Mouse (Mus musculus): ENCODE data around the gene Tmem219.

Gene Tmem219

GRCm38 (mm10) chr7:126884286-126885164 lies 38.2 kb downstream of the Tmem219 start, which contains the start of gene Taok2:
Gene Taok2 (minus strand): TSS chr7:126884703.
- Histone ChIP-seq H3K4me3 (replicated peaks; ENCODE audit: low read length) (peak within 1 kb of the TSS; percentile 94), H3K9me3 (ENCODE audit: low read length) (no peaks in the 10 kb centered on the region), H3K4me1 (replicated peaks; ENCODE audit: low read depth, low read length) (peaks cover 54% of the 10 kb centered on the region), H3K36me3 (ENCODE audit: insufficient read depth, low read length) (peaks cover 34% of the 10 kb centered on the region), H3K27me3 (ENCODE audit: insufficient read depth, low read length) (no peaks in the 10 kb centered on the region)
- no peak for TF ChIP-seq POU5F1 (IDR thresholded peaks at IDR 0.05; ENCODE audit: borderline replicate concordance, low read length)
- TF ChIP-seq NANOG (IDR thresholded peaks at IDR 0.05; ENCODE audit: borderline replicate concordance, low read length): no peak
- TF ChIP-seq CTCF (conservative IDR thresholded peaks at IDR 0.05; ENCODE audit: low read length): no peak

DNA sequence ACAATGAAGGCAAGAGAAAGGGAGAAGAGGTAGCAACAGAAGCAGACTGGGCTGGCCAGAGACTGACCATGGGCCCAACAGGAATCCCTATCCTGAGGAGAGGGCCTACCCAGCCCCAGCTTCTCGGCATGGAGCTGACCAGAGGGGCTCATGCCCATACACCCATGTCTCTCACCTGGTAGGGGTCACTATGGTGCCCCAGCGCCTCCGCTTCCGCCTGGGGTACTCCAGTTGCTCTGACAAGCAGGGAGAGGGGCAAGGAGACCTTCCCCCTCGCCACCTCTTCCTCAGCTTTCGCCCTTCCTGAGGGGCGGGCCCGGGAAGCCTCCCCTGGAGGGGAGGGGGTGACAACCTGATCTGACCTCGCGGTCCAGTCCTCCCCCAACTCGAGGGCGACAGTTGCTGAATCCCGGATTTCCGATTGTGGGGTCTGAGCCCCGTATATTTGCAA lies 39.0 kb downstream of the Tmem219 start:
- no peaks in the 10 kb centered on the region for H3K27me3 ChIP-seq (ENCODE audit: insufficient read depth, low read length)
- H3K9me3 ChIP-seq (ENCODE audit: low read length): no peaks in the 10 kb centered on the region
- H3K4me1 ChIP-seq (replicated peaks; ENCODE audit: low read depth, low read length): peaks cover 49% of the 10 kb centered on the region
- H3K36me3 ChIP-seq (ENCODE audit: insufficient read depth, low read length): peaks cover 42% of the 10 kb centered on the region
- TF ChIP-seq CTCF (conservative IDR thresholded peaks at IDR 0.05; ENCODE audit: low read length) (no peak), POU5F1 (IDR thresholded peaks at IDR 0.05; ENCODE audit: borderline replicate concordance, low read length) (no peak), NANOG (IDR thresholded peaks at IDR 0.05; ENCODE audit: borderline replicate concordance, low read length) (no peak)
- H3K4me3 ChIP-seq (replicated peaks; ENCODE audit: low read length): peak overlapping the region; percentile 94

GRCm38 (mm10) chr7:126881040-126881439 lies 41.7 kb downstream of the Tmem219 start:
- TF ChIP-seq POU5F1 (IDR thresholded peaks at IDR 0.05; ENCODE audit: borderline replicate concordance, low read length) (no peak), NANOG (IDR thresholded peaks at IDR 0.05; ENCODE audit: borderline replicate concordance, low read length) (no peak), CTCF (conservative IDR thresholded peaks at IDR 0.05; ENCODE audit: low read length) (no peak)
- Histone ChIP-seq H3K4me1 (replicated peaks; ENCODE audit: low read depth, low read length) (peaks cover 44% of the 10 kb centered on the region), H3K4me3 (replicated peaks; ENCODE audit: low read length) (no peak overlapping the region), H3K9me3 (ENCODE audit: low read length) (no peaks in the 10 kb centered on the region), H3K27me3 (ENCODE audit: insufficient read depth, low read length) (no peaks in the 10 kb centered on the region), H3K36me3 (ENCODE audit: insufficient read depth, low read length) (peaks cover 69% of the 10 kb centered on the region)

GRCm38 (mm10) chr7:126877239-126877638 lies 45.5 kb downstream of the Tmem219 start:
- H3K4me1 ChIP-seq (replicated peaks; ENCODE audit: low read depth, low read length): peaks cover 24% of the 10 kb centered on the region
- H3K27me3 ChIP-seq (ENCODE audit: insufficient read depth, low read length): no peaks in the 10 kb centered on the region
- no peaks in the 10 kb centered on the region for H3K9me3 ChIP-seq (ENCODE audit: low read length)
- TF ChIP-seq POU5F1 (IDR thresholded peaks at IDR 0.05; ENCODE audit: borderline replicate concordance, low read length): no peak
- no peak for TF ChIP-seq CTCF (conservative IDR thresholded peaks at IDR 0.05; ENCODE audit: low read length)
- TF ChIP-seq NANOG (IDR thresholded peaks at IDR 0.05; ENCODE audit: borderline replicate concordance, low read length): no peak
- H3K4me3 ChIP-seq (replicated peaks; ENCODE audit: low read length): no peak overlapping the region
- H3K36me3 ChIP-seq (ENCODE audit: insufficient read depth, low read length): peaks cover 100% of the 10 kb centered on the region

DNA sequence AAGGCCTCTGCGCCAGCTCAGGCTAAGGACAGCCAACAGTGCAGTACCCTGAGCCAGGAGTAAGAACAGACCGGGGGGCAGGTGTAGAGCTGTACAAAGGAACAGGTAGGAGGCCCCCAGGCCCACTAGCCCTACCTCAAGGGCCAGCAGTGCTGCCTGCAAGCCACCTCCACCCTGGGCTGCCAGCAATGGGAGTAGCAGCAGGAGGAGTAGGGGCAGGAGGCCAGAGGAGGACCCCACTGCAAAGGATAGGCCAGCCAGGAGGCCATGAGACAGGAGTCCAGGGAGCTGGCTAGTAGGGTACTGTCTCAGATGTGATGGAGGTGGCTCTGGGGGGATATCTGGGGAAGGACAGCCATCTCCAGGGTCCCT lies 52.2 kb downstream of the Tmem219 start:
- Histone ChIP-seq H3K4me3 (replicated peaks; ENCODE audit: low read length) (no peak overlapping the region), H3K9me3 (ENCODE audit: low read length) (no peaks in the 10 kb centered on the region), H3K36me3 (ENCODE audit: insufficient read depth, low read length) (peaks cover 100% of the 10 kb centered on the region), H3K27me3 (ENCODE audit: insufficient read depth, low read length) (no peaks in the 10 kb centered on the region), H3K4me1 (replicated peaks; ENCODE audit: low read depth, low read length) (peaks cover 73% of the 10 kb centered on the region)
- TF ChIP-seq NANOG (IDR thresholded peaks at IDR 0.05; ENCODE audit: borderline replicate concordance, low read length) (no peak), POU5F1 (IDR thresholded peaks at IDR 0.05; ENCODE audit: borderline replicate concordance, low read length) (no peak), CTCF (conservative IDR thresholded peaks at IDR 0.05; ENCODE audit: low read length) (no peak)

DNA sequence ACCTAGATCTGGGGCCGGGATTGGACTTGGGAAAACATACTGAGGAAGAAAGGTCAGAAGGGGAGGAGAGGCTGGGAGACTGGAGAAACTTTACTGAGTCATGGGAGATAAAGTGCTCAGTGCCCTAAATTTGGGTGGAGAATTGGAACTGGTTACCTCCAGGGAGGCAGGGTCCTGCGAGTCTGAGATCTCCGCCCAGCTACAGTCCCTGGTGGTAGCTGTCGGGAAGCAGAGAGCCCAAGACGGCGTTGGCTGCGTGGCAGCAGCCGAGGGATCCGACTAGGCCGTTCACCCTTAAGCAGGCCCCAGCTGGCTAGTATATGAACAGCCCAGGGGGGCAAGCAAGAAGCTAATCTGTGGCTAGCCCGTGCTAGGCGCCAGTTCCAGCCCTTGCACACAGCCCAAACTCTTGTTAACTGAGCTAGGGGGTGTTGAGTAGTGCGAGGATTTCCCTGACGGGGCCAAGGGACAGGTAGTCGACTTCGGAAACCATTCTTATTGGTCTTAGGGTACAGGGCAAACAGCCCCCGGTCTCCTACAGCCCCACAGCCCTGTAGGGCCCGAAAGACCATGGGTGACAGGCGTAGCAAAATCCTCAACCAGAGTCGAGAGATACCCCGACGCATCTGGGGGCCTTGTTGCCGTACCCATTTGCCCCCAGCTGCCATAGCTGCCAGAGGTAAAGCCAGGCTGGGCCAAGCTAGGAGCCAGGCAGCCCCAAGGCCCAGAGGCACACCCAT lies 52.8 kb downstream of the Tmem219 start:
- TF ChIP-seq POU5F1 (IDR thresholded peaks at IDR 0.05; ENCODE audit: borderline replicate concordance, low read length) (no peak), CTCF (conservative IDR thresholded peaks at IDR 0.05; ENCODE audit: low read length) (no peak), NANOG (IDR thresholded peaks at IDR 0.05; ENCODE audit: borderline replicate concordance, low read length) (no peak)
- Histone ChIP-seq H3K27me3 (ENCODE audit: insufficient read depth, low read length) (no peaks in the 10 kb centered on the region), H3K4me3 (replicated peaks; ENCODE audit: low read length) (no peak overlapping the region), H3K4me1 (replicated peaks; ENCODE audit: low read depth, low read length) (peaks cover 78% of the 10 kb centered on the region), H3K9me3 (ENCODE audit: low read length) (no peaks in the 10 kb centered on the region), H3K36me3 (ENCODE audit: insufficient read depth, low read length) (peaks cover 100% of the 10 kb centered on the region)

DNA sequence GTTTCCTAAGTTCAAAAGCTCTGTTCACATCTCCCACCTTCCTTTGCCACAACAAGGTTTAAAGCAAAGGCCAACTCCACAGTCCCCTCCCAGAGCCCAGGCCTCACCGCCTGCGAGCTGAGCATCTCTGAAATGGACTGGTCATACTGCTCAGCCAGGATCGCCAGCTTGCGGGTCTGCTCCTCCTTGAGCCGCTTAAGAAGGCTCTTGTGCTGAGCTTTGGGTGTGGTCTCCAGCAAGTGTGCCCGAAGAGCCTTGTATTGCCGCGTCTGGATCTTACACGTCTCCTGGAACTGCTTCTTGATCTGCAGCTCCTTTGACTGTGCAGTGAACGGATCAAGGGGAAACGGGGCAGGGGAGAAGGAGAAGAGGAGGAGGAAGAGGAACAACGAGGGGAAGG lies 54.7 kb downstream of the Tmem219 start:
- no peaks in the 10 kb centered on the region for H3K27me3 ChIP-seq (ENCODE audit: insufficient read depth, low read length)
- no peak overlapping the region for H3K4me3 ChIP-seq (replicated peaks; ENCODE audit: low read length)
- H3K9me3 ChIP-seq (ENCODE audit: low read length): peaks cover 6% of the 10 kb centered on the region
- H3K4me1 ChIP-seq (replicated peaks; ENCODE audit: low read depth, low read length): peaks cover 96% of the 10 kb centered on the region
- TF ChIP-seq POU5F1 (IDR thresholded peaks at IDR 0.05; ENCODE audit: borderline replicate concordance, low read length) (no peak), CTCF (conservative IDR thresholded peaks at IDR 0.05; ENCODE audit: low read length) (no peak), NANOG (IDR thresholded peaks at IDR 0.05; ENCODE audit: borderline replicate concordance, low read length) (no peak)
- peaks cover 100% of the 10 kb centered on the region for H3K36me3 ChIP-seq (ENCODE audit: insufficient read depth, low read length)

GRCm38 (mm10) chr7:126867534-126867933 lies 55.2 kb downstream of the Tmem219 start:
- peaks cover 97% of the 10 kb centered on the region for H3K36me3 ChIP-seq (ENCODE audit: insufficient read depth, low read length)
- TF ChIP-seq CTCF (conservative IDR thresholded peaks at IDR 0.05; ENCODE audit: low read length) (no peak), NANOG (IDR thresholded peaks at IDR 0.05; ENCODE audit: borderline replicate concordance, low read length) (no peak), POU5F1 (IDR thresholded peaks at IDR 0.05; ENCODE audit: borderline replicate concordance, low read length) (no peak)
- peaks cover 96% of the 10 kb centered on the region for H3K4me1 ChIP-seq (replicated peaks; ENCODE audit: low read depth, low read length)
- peaks cover 6% of the 10 kb centered on the region for H3K9me3 ChIP-seq (ENCODE audit: low read length)
- no peaks in the 10 kb centered on the region for H3K27me3 ChIP-seq (ENCODE audit: insufficient read depth, low read length)
- no peak overlapping the region for H3K4me3 ChIP-seq (replicated peaks; ENCODE audit: low read length)

All from E14TG2a.4 (cell line).